Mouse (Mus musculus): ENCODE data around the gene Pyroxd1.

GRCm38 (mm10) chr6:142394669-142395068 lies 49.2 kb downstream of the Pyroxd1 start:
- TF ChIP-seq GATA1 (IDR thresholded peaks at IDR 0.05; ENCODE audit: borderline replicate concordance, low read length) (no peak), CTCF (IDR thresholded peaks at IDR 0.05; ENCODE audit: low read depth, low read length) (no peak), POLR2AphosphoS5 (IDR thresholded peaks at IDR 0.05; ENCODE audit: insufficient replicate concordance, low read depth, low read length) (no peak), TAL1 (conservative IDR thresholded peaks at IDR 0.05; ENCODE audit: low read depth, low read length) (no peak)
